Mouse (Mus musculus): Measurements from ENCODE around the gene Clca4a. TPM values are rescaled to one million over a fixed set of nuclear protein-coding genes. Genes with fewer than 3 reads are reported as not detected.

Gene Clca4a
- total RNA-seq, 4 experiments from 2014 or later, result 0.08 to 0.18 TPM; not detected in 2

Other genes with a start within 250 kb of the Clca4a start
- gene Clca3a1, start 214.1 kb downstream of the Clca4a start, total RNA-seq (2022), result under 1 TPM in 3 of 4 experiments, not detected in 1; 0.07 to 0.27 (median 0.07) TPM
- not detected for gene Clca3a2, start 155.6 kb downstream of the Clca4a start, total RNA-seq (2022)
- not detected for gene Clca3b, start 125.7 kb downstream of the Clca4a start, total RNA-seq (2022)
- not detected for gene Clca4b, start 42.5 kb downstream of the Clca4a start, total RNA-seq (2022)
- not detected for gene Clca1, start 57.7 kb upstream of the Clca4a start, total RNA-seq (2022)
- under 1 TPM in 2 of 4 experiments, not detected in 2; 0.10 to 0.16 TPM for gene Clca2, start 124.4 kb upstream of the Clca4a start, total RNA-seq (2022)
- gene Odf2l, start 143.5 kb upstream of the Clca4a start, total RNA-seq (2022), result 10 to 100 TPM in 1 of 4 experiments, 1 to 10 TPM in 3; 7.1 to 10.2 (median 7.8) TPM

All from gastrocnemius, adult 8-10 months (tissue).